Mouse (Mus musculus) forebrain, embryonic 12.5 days (tissue): Measurements from ENCODE around the gene Lrrc74a. TPM values are rescaled to one million over a fixed set of nuclear protein-coding genes. Genes with fewer than 3 reads are reported as not detected.

ENCODE experiments used
- ATAC-seq: fragments of 200-750 bp; cut with Nextera tagmentation; 2 replicates; pipeline ENCODE4 v1.8.0; 2017; ENCODE audit warnings: moderate TSS enrichment; ENCODE audit not compliant: low FRiP score
- H3K27ac ChIP-seq: fragments of 300-500 bp; sonication (generic); 2 replicates; pipeline ENCODE4 v1.5.1; 2016; ENCODE audit warnings: mild to moderate bottlenecking
- H3K27me3 ChIP-seq: fragments of 300-500 bp; sonication (generic); 2 replicates; pipeline ENCODE4 v1.6.1; 2016; ENCODE audit warnings: mild to moderate bottlenecking
- H3K36me3 ChIP-seq: fragments of 300-500 bp; sonication (generic); replicated peaks from 2 replicates; pipeline ENCODE4 v1.6.1; 2016; ENCODE audit warnings: mild to moderate bottlenecking
- H3K4me1 ChIP-seq: fragments of 300-500 bp; sonication (generic); 2 replicates; pipeline ENCODE4 v1.6.1; 2016
- H3K4me2 ChIP-seq: fragments of 300-500 bp; sonication (generic); 2 replicates; pipeline ENCODE4 v1.6.1; 2016; ENCODE audit warnings: mild to moderate bottlenecking, moderate library complexity
- H3K4me3 ChIP-seq: fragments of 300-500 bp; sonication (generic); replicated peaks from 2 replicates; pipeline ENCODE4 v1.5.1; 2016; ENCODE audit warnings: mild to moderate bottlenecking
- H3K9ac ChIP-seq: fragments of 300-500 bp; sonication (generic); 2 replicates; pipeline ENCODE4 v1.6.1; 2016; ENCODE audit warnings: mild to moderate bottlenecking
- H3K9me3 ChIP-seq: fragments of 300-500 bp; sonication (generic); 2 replicates; pipeline ENCODE4 v1.6.1; 2016
- WGBS: fragments of 180-500 bp; shearing (Covaris S2); methylation state at CpG from one replicate; pipeline ENCODE4 v1.1.7; 2016; 5-methylcytosine and 5-hydroxymethylcytosine counted together
- polyA plus RNA-seq: library from polyadenylated mRNA; unstranded; fragments of >200 nt; fragmentation: Nextera tagmentation; extraction: Ambion mirVana; gene quantifications from 2 replicates; pipeline ENCODE4 v1.2.1, GENCODE M21; 2016

The Lrrc74a gene
- polyA plus RNA-seq, 1 experiment from 2014 or later = not detected

GRCm38 (mm10) chr12:86802005-86802671 is 68.0 kb downstream of the Lrrc74a start:
- Histone ChIP-seq H3K9ac (peak overlapping the region; percentile 31), H3K4me3 (peak overlapping the region; percentile 16; the same call in 1 of the 2 replicates), H3K4me1 (peaks cover 84% of the 10 kb centered on the region), H3K9me3 (no peaks in the 10 kb centered on the region), H3K36me3 (no peaks in the 10 kb centered on the region), H3K4me2 (peak overlapping the region; percentile 46), H3K27me3 (peaks cover 4% of the 10 kb centered on the region; the same call in 1 of the 2 replicates), H3K27ac (peak overlapping the region; percentile 98)
- 1% methylated on average over 17 of the region's 17 CpGs for WGBS
- ATAC-seq = peak; percentile 34

GRCm38 (mm10) chr12:86802899-86803298 is 68.7 kb downstream of the Lrrc74a start:
- 50% methylated on average over 3 of the region's 3 CpGs for WGBS
- Histone ChIP-seq H3K4me2 (peak overlapping the region; percentile 46; the same call in 1 of the 2 replicates), H3K9ac (peak overlapping the region; percentile 30; the same call in 1 of the 2 replicates), H3K27me3 (peaks cover 4% of the 10 kb centered on the region; the same call in 1 of the 2 replicates), H3K9me3 (no peaks in the 10 kb centered on the region), H3K27ac (peak overlapping the region; percentile 98), H3K36me3 (no peaks in the 10 kb centered on the region), H3K4me3 (no peak overlapping the region), H3K4me1 (peaks cover 92% of the 10 kb centered on the region)
- ATAC-seq = no peak

- ATAC-seq = no peak
- Histone ChIP-seq H3K4me3 (no peak overlapping the region), H3K4me2 (no peak overlapping the region), H3K4me1 (peaks cover 99% of the 10 kb centered on the region), H3K27ac (peak overlapping the region; percentile 98; the same call in 1 of the 2 replicates), H3K9me3 (no peaks in the 10 kb centered on the region), H3K27me3 (peaks cover 4% of the 10 kb centered on the region; the same call in 1 of the 2 replicates), H3K36me3 (no peaks in the 10 kb centered on the region), H3K9ac (no peak overlapping the region)
- WGBS = 50% methylated on average over 6 of the region's 6 CpGs
Measured at GRCm38 (mm10) chr12:86803651-86804307, 69.6 kb downstream of the Lrrc74a start.

- Histone ChIP-seq H3K4me1 (peaks cover 99% of the 10 kb centered on the region), H3K9ac (no peak overlapping the region), H3K27me3 (peaks cover 4% of the 10 kb centered on the region; the same call in 1 of the 2 replicates), H3K9me3 (no peaks in the 10 kb centered on the region), H3K4me2 (no peak overlapping the region), H3K27ac (peak overlapping the region; percentile 60), H3K36me3 (no peaks in the 10 kb centered on the region), H3K4me3 (no peak overlapping the region)
- no peak for ATAC-seq
- WGBS = 31% methylated on average over 4 of the region's 4 CpGs
Measured at GRCm38 (mm10) chr12:86804308-86804700, 70.1 kb downstream of the Lrrc74a start.

GRCm38 (mm10) chr12:86804857-86805256 is 70.7 kb downstream of the Lrrc74a start:
- Histone ChIP-seq H3K4me2 (no peak overlapping the region), H3K4me1 (peaks cover 99% of the 10 kb centered on the region), H3K4me3 (no peak overlapping the region), H3K27me3 (peaks cover 4% of the 10 kb centered on the region; the same call in 1 of the 2 replicates), H3K27ac (peak overlapping the region; percentile 60), H3K36me3 (no peaks in the 10 kb centered on the region), H3K9ac (0 out of 2 replicates have a peak overlapping the region, but pooled peaks have one; percentile 22), H3K9me3 (no peaks in the 10 kb centered on the region)
- ATAC-seq = no peak
- WGBS = 70% methylated on average over 2 of the region's 2 CpGs

GRCm38 (mm10) chr12:86805315-86805714 is 71.1 kb downstream of the Lrrc74a start:
- Histone ChIP-seq H3K9ac (no peak overlapping the region), H3K36me3 (no peaks in the 10 kb centered on the region), H3K4me3 (no peak overlapping the region), H3K27me3 (peaks cover 4% of the 10 kb centered on the region; the same call in 1 of the 2 replicates), H3K4me2 (no peak overlapping the region), H3K27ac (peak overlapping the region; percentile 98), H3K4me1 (peaks cover 96% of the 10 kb centered on the region), H3K9me3 (no peaks in the 10 kb centered on the region)
- 71% methylated on average over 4 of the region's 4 CpGs for WGBS
- no peak for ATAC-seq

- peak overlapping the region; percentile 50 for H3K4me2 ChIP-seq
- 1% methylated on average over 20 of the region's 20 CpGs for WGBS
- no peaks in the 10 kb centered on the region for H3K36me3 ChIP-seq
- peak; percentile 18 for ATAC-seq
- peak overlapping the region; percentile 98 for H3K27ac ChIP-seq
- peaks cover 95% of the 10 kb centered on the region for H3K4me1 ChIP-seq
- H3K9me3 ChIP-seq = no peaks in the 10 kb centered on the region
- H3K4me3 ChIP-seq = peak overlapping the region; percentile 16; the same call in 1 of the 2 replicates
- H3K9ac ChIP-seq = peak overlapping the region; percentile 47
- peaks cover 4% of the 10 kb centered on the region; the same call in 1 of the 2 replicates for H3K27me3 ChIP-seq
Measured at GRCm38 (mm10) chr12:86806031-86806922, 72.1 kb downstream of the Lrrc74a start.

GRCm38 (mm10) chr12:86806923-86807794 is 73.0 kb downstream of the Lrrc74a start:
- H3K4me1 ChIP-seq = peaks cover 95% of the 10 kb centered on the region
- H3K9me3 ChIP-seq = no peaks in the 10 kb centered on the region
- ATAC-seq = peak; percentile 81
- H3K36me3 ChIP-seq = no peaks in the 10 kb centered on the region
- H3K27me3 ChIP-seq = peaks cover 4% of the 10 kb centered on the region; the same call in 1 of the 2 replicates
- H3K9ac ChIP-seq = peak overlapping the region; percentile 47
- peak overlapping the region; percentile 16; the same call in 1 of the 2 replicates for H3K4me3 ChIP-seq
- WGBS = 4% methylated on average over 5 of the region's 5 CpGs
- H3K27ac ChIP-seq = peak overlapping the region; percentile 98
- H3K4me2 ChIP-seq = peak overlapping the region; percentile 50

- Histone ChIP-seq H3K27me3 (peaks cover 4% of the 10 kb centered on the region; the same call in 1 of the 2 replicates), H3K9ac (peak overlapping the region; percentile 9; the same call in 1 of the 2 replicates), H3K4me2 (peak overlapping the region; percentile 50), H3K27ac (peak overlapping the region; percentile 98), H3K4me1 (peaks cover 93% of the 10 kb centered on the region), H3K9me3 (no peaks in the 10 kb centered on the region), H3K36me3 (no peaks in the 10 kb centered on the region), H3K4me3 (no peak overlapping the region)
- WGBS = 20% methylated on average over 4 of the region's 4 CpGs
- ATAC-seq = peak; percentile 3; the same call in 1 of the 2 replicates
Measured at GRCm38 (mm10) chr12:86807795-86808128, 73.6 kb downstream of the Lrrc74a start.

- Histone ChIP-seq H3K4me1 (peaks cover 85% of the 10 kb centered on the region), H3K27ac (peak overlapping the region; percentile 98)
- 78% methylated on average over 4 of the region's 4 CpGs for WGBS
Measured at GRCm38 (mm10) chr12:86808856-86809255, 74.7 kb downstream of the Lrrc74a start.

GRCm38 (mm10) chr12:86810040-86810439 is 75.9 kb downstream of the Lrrc74a start:
- 89% methylated on average over 1 of the region's 1 CpGs for WGBS
- H3K36me3 ChIP-seq = no peaks in the 10 kb centered on the region
- H3K4me2 ChIP-seq = no peak overlapping the region
- no peak for ATAC-seq
- peaks cover 81% of the 10 kb centered on the region for H3K4me1 ChIP-seq
- no peak overlapping the region for H3K9ac ChIP-seq
- no peak overlapping the region for H3K27ac ChIP-seq
- H3K27me3 ChIP-seq = 0 out of 2 replicates have a peak, but pooled peaks cover under 1% of the 10 kb centered on the region
- H3K4me3 ChIP-seq = no peak overlapping the region
- H3K9me3 ChIP-seq = no peaks in the 10 kb centered on the region

More at GRCm38 (mm10) chr12:86808856-86809255, 74.7 kb downstream of the Lrrc74a start:
- no peaks in the 10 kb centered on the region for H3K9me3 ChIP-seq
- H3K27me3 ChIP-seq = 0 out of 2 replicates have a peak, but pooled peaks cover 4% of the 10 kb centered on the region
- H3K4me2 ChIP-seq = no peak overlapping the region
- H3K36me3 ChIP-seq = no peaks in the 10 kb centered on the region
- no peak overlapping the region for H3K9ac ChIP-seq
- no peak for ATAC-seq
- no peak overlapping the region for H3K4me3 ChIP-seq
